Mouse (Mus musculus): ENCODE results near the gene Ckm.

Ckm gene

DNA sequence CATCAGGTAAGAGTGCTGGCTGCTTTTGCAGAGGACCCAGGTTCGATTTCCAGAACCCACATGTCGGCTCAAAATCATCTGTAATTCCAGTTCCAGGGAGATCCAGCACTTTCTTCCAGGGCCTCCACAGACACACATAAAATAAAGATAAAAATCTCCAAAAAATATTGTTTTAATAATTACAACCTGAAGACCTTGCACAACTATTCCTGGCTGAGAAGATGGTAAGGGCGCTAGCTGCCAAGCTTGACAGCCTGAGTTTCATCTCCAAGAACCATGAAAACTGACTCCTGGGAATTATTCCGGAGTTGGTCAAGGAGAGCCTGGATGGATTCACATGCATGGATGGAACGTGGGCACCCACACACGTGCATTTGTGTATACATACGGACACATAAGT is at the start of gene Ckm:
TSS of gene Ckm (plus strand) at position 301 of the 400 bp plus-strand sequence.
- no peak for DNase-seq (ENCODE audit: low spot score)

- DNase-seq (ENCODE audit: low spot score), result no peak
Measured at GRCm38 (mm10) chr7:19354991-19355390, 49.6 kb upstream of the Ckm start.

GRCm38 (mm10) chr7:19356311-19356710 is 48.3 kb upstream of the Ckm start:
- no peak for DNase-seq (ENCODE audit: low spot score)

DNA sequence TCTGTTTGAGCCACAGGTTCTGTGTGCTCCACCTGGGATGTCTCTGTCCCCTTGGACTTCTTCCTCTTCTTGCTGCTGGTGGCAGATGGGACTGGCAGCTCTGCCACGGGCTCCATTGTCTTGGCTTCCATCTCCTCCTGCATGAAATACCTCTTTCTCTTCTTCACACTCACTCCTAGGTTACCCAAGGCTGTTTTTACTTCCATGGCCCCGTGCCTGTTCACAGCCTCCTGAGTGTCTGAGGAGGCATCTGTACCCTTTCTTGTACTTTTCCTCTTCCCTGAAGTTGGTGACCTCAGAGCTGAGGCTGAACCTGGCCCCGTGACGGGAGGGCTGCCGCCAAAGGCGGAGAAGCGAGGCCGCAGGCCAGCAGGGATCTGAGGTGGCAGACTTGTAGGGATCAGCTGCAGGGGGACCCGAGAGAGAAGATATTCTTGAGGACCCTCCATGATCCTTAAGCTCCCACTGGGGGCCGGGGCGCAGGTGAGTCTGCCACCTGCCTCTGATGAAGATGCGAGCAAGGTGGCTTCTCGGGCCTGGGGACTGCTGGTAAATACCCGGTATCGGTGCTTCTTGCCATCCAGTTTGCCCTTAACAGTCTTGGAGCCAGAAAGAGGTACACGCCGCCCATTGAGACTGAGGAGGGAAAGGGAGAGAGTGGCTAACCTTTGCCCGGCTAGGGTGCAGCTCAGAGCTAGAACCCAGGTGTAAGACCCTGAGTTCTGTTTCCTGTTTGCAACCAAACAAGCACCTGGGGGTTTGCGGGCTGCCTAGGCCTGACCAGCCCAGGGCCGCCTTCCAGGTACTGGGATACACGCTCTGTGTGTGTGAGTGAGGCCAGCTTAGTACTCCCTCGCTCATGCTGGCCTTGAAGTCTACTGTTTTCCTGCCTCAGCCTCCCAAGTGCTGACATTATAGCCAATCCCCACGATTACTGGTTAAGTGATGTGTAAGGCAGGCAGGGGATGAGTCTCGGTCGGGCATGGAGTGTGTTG is 46.9 kb upstream of the Ckm start:
- DNase-seq (ENCODE audit: low spot score), result no peak

GRCm38 (mm10) chr7:19358634-19359033 is 45.9 kb upstream of the Ckm start:
- DNase-seq (ENCODE audit: low spot score), result no peak

- DNase-seq (ENCODE audit: low spot score), result peak; percentile 84
Measured at GRCm38 (mm10) chr7:19359299-19359891, 45.2 kb upstream of the Ckm start, which contains the start of the genes Cd3eap and Ppp1r13l. Cd3eap (minus strand) TSS chr7:19359483. Ppp1r13l (plus strand) TSS chr7:19359749.

- peak; percentile 79 for DNase-seq (ENCODE audit: low spot score)
Measured at GRCm38 (mm10) chr7:19359892-19360641, 44.5 kb upstream of the Ckm start.

GRCm38 (mm10) chr7:19360944-19361343 is 43.6 kb upstream of the Ckm start:
- DNase-seq (ENCODE audit: low spot score), result peak; percentile 96

DNA sequence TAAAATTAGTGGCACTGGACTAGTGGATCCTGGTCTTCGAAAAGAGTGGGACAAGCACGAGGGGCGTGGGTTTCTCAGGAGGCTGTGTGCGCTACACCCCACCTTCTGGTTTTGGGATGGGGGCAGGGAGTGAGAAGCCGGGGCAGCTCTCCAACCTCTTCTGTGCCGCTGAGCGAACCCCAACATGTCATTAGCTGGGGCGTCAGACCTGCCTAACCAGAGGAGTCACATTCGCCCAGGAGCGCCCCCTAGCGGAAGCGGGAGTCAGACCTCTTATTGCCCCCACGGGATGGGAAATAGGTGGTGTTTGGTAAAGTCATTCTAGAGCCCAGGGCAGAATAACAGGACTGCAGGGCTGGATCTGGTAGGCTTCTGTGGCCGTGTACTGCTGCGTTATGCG is 42.9 kb upstream of the Ckm start:
- DNase-seq (ENCODE audit: low spot score), result peak; percentile 82

- DNase-seq (ENCODE audit: low spot score), result no peak
Measured at GRCm38 (mm10) chr7:19362276-19362675, 42.3 kb upstream of the Ckm start.

DNA sequence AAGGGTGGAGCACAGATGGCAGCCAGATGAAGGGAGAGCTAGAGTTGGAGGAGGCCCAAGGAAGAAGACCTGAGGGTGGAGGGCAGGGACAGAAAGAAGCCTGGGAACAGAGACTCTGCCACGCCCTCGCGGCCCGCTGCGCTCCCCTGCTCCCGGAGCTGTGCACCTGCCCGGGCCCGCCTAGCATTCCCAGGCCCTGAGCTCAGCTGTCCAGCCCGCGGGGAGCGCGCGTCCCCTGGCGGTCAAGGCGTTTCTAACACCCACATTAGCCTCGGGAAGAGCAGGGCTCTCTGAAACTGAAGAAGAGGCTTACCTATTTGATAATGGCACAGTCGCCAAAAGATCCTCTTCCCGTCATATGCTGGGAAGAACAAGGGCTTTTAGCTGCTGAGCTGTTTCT is 40.7 kb upstream of the Ckm start:
- peak; percentile 82 for DNase-seq (ENCODE audit: low spot score)

DNA sequence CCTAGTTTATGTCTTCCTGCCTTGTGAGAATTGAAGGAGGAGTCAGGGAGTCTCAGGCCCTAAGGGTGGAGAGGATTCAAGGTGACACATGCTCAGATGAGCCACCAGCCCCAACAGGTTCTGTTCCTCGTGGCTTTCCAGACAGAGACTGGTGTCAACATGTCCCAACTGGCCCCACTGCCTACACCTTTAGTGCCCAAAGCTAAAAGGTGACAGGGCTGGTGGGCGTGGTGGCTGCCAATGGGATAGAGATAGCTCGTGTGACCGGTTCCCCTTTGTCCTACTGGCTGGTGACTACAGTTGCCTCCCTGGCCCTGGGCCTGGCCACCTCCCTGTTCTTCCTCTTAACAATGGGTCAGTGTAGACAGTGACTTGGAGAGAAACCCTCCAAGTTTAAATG is 39.2 kb upstream of the Ckm start:
- no peak for DNase-seq (ENCODE audit: low spot score)

GRCm38 (mm10) chr7:19368380-19368779 is 36.2 kb upstream of the Ckm start:
- DNase-seq (ENCODE audit: low spot score), result no peak

DNA sequence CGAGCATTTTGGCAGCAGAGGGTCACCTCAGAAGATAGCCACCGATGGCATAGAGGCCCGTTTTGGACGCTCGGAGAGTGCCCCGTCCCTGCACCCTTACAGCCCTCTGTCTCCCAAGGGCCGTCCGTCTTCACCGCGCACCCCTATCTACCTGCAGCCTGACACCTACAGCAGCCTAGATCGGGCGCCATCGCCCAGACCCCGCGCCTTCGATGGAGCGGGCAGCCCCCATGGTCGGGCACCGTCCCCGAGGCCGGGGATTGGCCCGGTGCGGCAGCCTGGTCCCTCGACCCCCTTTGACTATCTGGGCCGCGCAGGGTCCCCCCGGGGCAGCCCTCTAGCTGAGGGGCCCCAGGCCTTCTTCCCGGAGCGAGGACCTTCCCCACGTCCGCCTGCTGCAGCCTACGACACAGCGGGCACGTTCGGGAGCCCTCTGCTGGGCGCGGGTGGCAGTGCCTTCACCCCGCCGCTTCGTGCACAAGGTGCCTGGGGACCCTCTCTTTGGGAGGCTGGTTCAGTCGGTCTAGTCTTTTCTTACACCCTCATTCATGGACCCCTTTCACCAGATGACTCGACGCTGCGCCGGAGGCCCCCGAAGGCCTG is 34.7 kb upstream of the Ckm start:
- no peak for DNase-seq (ENCODE audit: low spot score)

GRCm38 (mm10) chr7:19373367-19373766 is 31.2 kb upstream of the Ckm start:
- no peak for DNase-seq (ENCODE audit: low spot score)

DNA sequence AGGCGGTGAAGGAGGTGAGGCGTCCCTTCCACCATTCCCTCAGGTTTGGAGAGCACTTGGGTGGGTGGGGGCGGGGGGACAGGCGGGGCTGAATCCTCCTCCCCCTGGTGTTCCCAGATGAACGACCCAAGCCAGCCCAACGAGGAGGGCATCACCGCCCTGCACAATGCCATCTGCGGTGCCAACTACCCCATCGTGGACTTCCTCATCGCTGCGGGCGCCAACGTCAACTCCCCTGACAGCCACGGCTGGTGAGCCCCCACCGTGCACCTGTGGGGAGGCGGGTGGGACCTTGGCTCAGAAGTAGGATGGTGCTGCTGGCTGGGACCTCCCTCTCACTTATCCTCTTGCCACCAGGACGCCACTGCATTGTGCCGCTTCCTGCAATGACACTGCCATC is 29.2 kb upstream of the Ckm start:
- DNase-seq (ENCODE audit: low spot score), result no peak

DNA sequence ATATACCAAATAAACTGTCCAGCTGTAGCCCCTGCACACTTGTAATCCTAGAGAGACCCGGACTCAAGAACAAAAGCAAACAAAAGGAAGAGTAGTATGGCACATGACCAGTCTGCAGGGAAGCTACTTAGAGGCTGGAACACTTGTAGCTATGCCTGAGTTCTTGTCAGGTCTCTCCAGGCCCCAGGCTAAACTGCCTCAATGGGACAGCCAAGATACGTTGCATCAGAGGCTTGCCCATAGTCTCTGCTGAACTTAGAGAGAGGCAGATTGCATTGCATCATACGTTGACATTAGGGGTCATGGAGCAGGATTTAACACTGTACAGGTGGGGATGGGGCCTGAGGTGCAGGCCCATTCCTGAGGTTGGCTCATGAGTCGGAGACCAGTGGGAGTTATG is 28.6 kb upstream of the Ckm start:
- DNase-seq (ENCODE audit: low spot score), result no peak

DNA sequence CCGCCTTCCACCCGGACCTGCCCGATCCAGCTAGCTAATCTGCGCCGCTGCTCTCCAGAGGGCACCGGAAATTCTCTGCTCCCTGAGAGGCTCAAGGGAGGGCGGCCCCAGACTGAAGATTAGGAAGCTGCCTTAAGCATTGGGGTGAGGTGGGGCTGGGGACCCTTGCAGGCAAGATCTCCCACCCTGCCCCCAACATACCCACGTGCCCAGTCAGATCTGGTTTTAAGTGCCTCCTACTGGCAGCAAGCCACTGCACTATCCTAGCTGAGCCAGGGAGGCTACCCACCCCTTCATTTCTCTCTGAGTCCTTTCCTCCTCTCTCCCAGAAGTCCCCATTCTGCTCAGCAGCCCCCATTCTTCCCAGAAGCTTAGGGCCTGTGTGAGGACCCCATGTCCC is 26.5 kb upstream of the Ckm start:
- DNase-seq (ENCODE audit: low spot score), result no peak

- peak; percentile 99 for DNase-seq (ENCODE audit: low spot score)
Measured at GRCm38 (mm10) chr7:19381377-19382165, 23.0 kb upstream of the Ckm start, which contains the start of gene Ercc2. Ercc2 (plus strand) TSS chr7:19382010.

DNA sequence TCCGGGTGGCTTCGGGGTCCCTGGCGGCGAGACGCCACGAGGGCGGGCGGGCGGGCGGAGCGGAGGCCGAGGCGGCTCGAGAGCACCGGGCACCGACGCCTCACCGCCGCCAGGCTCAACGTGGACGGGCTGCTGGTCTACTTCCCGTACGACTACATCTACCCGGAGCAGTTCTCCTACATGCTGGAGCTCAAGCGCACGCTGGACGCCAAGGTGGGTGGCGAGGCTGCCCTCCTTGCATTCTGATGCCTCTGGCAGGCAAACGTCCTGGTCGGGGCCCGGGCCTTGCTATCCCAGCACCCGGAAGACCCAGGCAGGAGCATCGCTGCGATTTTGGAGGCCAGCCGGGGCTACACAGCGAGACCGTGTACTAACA is 22.4 kb upstream of the Ckm start:
- DNase-seq (ENCODE audit: low spot score), result no peak

DNA sequence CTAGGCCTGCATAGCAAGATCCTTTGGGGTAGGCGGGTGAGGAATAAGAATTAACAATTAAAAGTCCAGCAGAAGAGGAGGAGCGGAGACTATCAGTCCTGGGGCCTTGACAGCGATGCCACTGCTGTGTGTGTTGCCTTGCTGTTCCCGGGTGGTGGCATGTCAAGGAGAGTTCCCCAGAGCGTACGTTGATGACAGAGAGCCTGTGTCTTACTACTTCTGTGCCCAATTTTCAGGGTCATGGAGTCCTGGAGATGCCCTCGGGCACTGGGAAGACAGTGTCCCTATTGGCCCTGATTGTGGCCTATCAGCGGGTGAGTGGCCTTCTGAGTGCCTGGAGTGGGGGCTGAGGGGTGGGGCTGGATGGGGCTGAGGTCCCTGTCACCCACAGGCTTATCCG is 20.9 kb upstream of the Ckm start:
- DNase-seq (ENCODE audit: low spot score), result no peak
